Mouse (Mus musculus): ENCODE measurements around the gene Gm12355.

GRCm38 (mm10) chr11:98644757-98645156, 19.3 kb upstream of the Gm12355 start:
- no peak for TF ChIP-seq CTCF (IDR thresholded peaks at IDR 0.05)
- no peak for TF ChIP-seq POLR2A (IDR thresholded peaks at IDR 0.05; ENCODE audit: insufficient read depth, low read depth, low read length)
- no peak for TF ChIP-seq EP300 (IDR thresholded peaks at IDR 0.05; ENCODE audit: insufficient read depth, low read depth, low read length)
